Mouse (Mus musculus) urinary bladder, postnatal 10 days (tissue): ENCODE results near the gene Olfr1129.
"Not testable (repeated sequence)": the region's sequence is repeated elsewhere in the genome, so short reads cannot be mapped to it uniquely, and the experiment has no call there.

ENCODE experiments used
- DNase-seq: peaks from one replicate; pipeline ENCODE4 v3.0.0; 2022; ENCODE audit warnings: low spot score

The Olfr1129 gene

DNA sequence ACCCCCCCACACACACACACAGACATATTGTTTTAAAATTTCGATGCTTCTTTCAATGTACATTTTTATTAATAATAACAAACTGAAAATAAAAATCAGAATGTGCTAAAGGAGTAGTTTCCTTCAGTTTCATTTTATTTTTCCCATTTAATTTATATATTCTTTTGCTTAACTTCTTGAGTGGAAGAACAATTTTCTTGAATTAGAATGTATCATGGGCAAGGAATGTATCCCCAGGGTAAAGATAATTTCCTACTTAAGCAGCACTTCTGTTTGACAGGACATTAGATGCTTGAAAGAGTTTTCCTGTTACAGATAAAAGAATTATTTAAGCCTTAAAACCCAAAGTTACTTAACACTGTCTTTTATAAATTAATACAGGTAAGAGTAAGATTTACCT is at the start of gene Olfr1129:
Olfr1129 (plus strand) TSS at position 301 of the 400 bp plus-strand sequence.
- DNase-seq: not testable (repeated sequence)

DNA sequence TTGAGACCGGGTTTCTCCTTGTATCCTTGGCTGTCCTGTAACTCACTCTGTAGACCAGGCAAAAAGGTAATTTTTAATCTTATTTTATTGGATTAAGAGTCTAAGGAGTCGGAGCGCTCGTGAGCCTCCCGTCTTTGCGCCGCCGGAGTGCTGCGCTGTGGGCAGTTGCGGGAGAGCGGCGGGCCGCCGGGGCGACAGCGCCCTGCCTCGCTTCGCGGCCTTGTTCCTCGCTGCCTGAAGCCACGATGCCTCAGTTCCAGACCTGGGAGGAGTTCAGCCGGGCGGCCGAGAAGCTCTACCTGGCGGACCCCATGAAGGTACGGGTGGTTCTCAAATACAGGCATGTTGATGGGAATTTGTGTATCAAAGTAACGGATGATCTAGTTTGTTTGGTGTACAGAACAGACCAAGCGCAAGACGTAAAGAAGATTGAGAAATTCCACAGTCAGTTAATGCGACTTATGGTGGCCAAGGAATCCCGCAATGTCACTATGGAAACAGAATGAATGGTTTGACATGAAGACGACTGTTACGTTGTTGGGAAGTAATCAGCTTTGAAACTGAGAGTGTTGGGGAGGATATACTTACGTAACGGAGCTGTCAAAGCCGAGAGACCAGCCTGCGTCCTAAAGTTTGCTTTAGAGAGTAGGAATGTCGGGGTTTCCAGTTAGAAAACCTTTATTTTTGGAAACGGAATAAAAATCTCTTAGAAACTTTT is 47.6 kb upstream of the Olfr1129 start:
- DNase-seq: not testable (repeated sequence)

DNA sequence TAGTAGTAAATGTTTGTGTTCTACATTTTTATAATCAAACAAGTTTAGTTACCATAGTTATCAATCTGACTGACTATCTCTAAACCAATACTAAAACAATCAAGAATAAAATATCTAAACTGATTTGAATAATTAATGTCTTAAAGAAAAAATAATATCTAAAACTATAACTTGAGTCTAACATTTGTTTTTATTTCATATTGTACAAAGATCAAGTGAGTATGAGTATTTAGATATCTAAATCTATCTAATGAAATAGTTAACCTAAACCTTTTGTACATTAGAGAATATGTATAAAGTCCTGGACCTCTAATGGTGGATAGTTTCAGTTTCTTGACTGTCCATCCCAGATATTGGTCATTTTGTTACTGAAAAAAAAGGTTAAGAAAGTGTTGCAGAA is 42.2 kb upstream of the Olfr1129 start, which contains the start of gene Olfr153:
Olfr153 (plus strand) TSS at position 301 of the 400 bp plus-strand sequence.
- DNase-seq: no peak

DNA sequence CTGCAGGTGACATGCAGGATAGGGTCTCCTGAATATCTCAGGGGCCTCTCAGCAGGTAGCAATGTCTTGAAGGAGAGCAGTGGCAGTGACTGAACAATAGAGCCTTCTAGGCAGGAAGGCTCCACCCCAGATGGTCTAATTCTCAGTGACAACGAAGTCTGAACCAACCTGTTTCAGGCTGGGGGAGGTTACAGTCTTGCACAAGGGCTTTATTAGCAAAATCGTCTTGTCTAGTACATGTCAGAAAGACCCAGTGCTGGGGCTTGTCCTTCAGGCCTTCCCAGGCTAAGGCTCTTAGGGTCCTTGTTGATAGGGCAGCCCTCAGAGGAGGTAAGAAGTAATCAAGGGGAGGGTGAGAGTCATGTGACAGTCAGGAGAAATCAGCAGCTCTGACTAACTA is 38.9 kb upstream of the Olfr1129 start:
- DNase-seq: no peak

DNA sequence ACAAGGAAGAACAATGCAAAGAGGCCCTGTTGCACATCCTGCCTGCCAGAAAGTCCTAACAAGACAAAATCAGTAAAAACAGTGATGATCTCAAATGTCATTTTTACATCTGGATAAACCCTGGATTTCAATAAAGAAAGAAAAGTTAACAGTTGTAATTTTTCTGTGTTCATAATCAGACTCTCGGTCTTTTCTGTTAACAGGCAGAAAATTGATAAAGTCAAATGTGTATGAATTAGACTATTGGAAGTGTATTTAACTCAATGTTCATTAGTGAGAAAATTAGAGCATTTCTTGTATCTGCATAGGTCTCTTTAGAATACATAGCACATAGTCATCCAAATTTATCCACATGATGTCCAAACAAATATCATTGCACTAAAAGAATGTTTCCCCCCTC is 28.3 kb upstream of the Olfr1129 start, which contains the start of gene Olfr1128:
Olfr1128 (minus strand) TSS at position 101 of the 400 bp plus-strand sequence.
- DNase-seq: no peak

DNA sequence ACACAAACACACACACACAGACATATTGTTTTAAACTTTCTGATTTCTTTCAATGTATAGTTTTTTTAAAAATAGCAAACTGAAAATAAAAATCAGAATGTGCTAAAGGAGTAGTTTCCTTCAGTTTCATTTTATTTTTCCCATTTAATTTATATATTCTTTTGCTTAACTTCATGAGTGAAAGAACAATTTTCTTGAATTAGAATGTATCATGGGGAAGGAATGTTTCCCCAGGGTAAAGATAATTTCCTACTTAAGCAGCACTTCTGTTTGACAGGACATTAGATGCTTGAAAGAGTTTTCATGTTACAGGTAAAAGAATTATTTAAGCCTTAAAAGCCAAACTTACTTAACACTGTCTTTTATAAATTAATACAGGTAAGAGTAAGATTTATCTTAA is 32.2 kb downstream of the Olfr1129 start, which contains the start of gene Olfr1130:
Olfr1130 (plus strand) TSS at position 301 of the 400 bp plus-strand sequence.
- not testable (repeated sequence) for DNase-seq

DNA sequence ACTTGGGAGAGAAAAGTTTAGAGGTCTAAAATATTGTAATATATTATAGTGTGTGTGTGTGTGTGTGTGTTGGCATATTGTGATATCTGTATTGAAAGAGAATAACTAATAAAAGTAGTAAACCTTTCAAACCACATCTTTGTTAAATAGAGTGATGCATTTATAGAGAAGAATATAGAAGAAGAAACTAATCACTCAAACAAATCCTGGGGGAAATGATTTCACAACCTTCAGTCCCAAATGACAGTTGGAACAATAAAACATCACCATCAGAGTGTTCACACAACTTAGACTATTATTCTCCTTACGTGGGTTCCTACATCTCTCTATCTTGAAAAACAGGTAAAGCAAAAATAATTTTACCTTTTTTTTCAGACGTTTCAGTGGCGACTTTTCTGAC is 53.1 kb downstream of the Olfr1129 start, which contains the start of gene Olfr1131:
Olfr1131 (plus strand) TSS at position 301 of the 400 bp plus-strand sequence.
- no peak for DNase-seq
